Mouse (Mus musculus) embryonic facial prominence, embryonic 14.5 days (tissue): Measurements from ENCODE around the gene Tff2. TPM values are rescaled to one million over a fixed set of nuclear protein-coding genes. Genes with fewer than 3 reads are reported as not detected.

ENCODE experiments used
- ATAC-seq: fragments of 200-750 bp; cut with Nextera tagmentation; 2 replicates; pipeline ENCODE4 v1.8.0; 2017; ENCODE audit warnings: low read depth, moderate number of reproducible peaks, moderate TSS enrichment
- DNase-seq: peaks from one replicate; pipeline ENCODE4 v3.0.0-alpha.2; 2015; ENCODE audit warnings: low spot score
- H3K27ac ChIP-seq: fragments of 300-500 bp; sonication (generic); replicated peaks from 2 replicates; pipeline ENCODE4 v1.5.1; 2014; ENCODE audit warnings: low read depth, mild to moderate bottlenecking, low read length, moderate library complexity
- H3K27me3 ChIP-seq: fragments of 300-500 bp; sonication (generic); replicated peaks from 2 replicates; pipeline ENCODE4 v1.6.1; 2014; ENCODE audit warnings: low read length; ENCODE audit not compliant: control insufficient read depth, insufficient read depth
- H3K36me3 ChIP-seq: fragments of 300-500 bp; sonication (generic); 2 replicates; pipeline ENCODE4 v1.6.1; 2014; ENCODE audit warnings: low read length, mixed read lengths; ENCODE audit not compliant: control insufficient read depth, insufficient read depth
- H3K4me1 ChIP-seq: fragments of 300-500 bp; sonication (generic); 2 replicates; pipeline ENCODE4 v1.6.1; 2014; ENCODE audit warnings: antibody characterized with exemption, low read length; ENCODE audit not compliant: control insufficient read depth, insufficient read depth
- H3K4me2 ChIP-seq: fragments of 300-500 bp; sonication (generic); 2 replicates; pipeline ENCODE4 v1.6.1; 2014; ENCODE audit warnings: low read depth, mild to moderate bottlenecking, low read length, moderate library complexity, mixed read lengths
- H3K4me3 ChIP-seq: fragments of 300-500 bp; sonication (generic); 2 replicates; pipeline ENCODE4 v1.5.1; 2014; ENCODE audit warnings: low read depth, mild to moderate bottlenecking, low read length
- H3K9ac ChIP-seq: fragments of 300-500 bp; sonication (generic); 2 replicates; pipeline ENCODE4 v1.6.1; 2014; ENCODE audit warnings: low read depth, mild to moderate bottlenecking, low read length, moderate library complexity, mixed read lengths
- H3K9me3 ChIP-seq: fragments of 300-500 bp; sonication (generic); 2 replicates; pipeline ENCODE4 v1.6.1; 2016; ENCODE audit warnings: low read length; ENCODE audit not compliant: control insufficient read depth
- WGBS: fragments of 180-500 bp; shearing (Covaris S2); extraction: QIAGEN DNeasy Blood & Tissue Kit; methylation state at CpG from one replicate; pipeline ENCODE4 v1.1.7; 2014; 5-methylcytosine and 5-hydroxymethylcytosine counted together
- polyA plus RNA-seq: library from polyadenylated mRNA; unstranded; fragments of >200 nt; fragmentation: Nextera tagmentation; extraction: Ambion mirVana; gene quantifications from 2 replicates; pipeline ENCODE4 v1.2.1, GENCODE M21; 2014

Tff2 gene
- polyA plus RNA-seq, 1 experiment from 2014 or later, result not detected

DNA sequence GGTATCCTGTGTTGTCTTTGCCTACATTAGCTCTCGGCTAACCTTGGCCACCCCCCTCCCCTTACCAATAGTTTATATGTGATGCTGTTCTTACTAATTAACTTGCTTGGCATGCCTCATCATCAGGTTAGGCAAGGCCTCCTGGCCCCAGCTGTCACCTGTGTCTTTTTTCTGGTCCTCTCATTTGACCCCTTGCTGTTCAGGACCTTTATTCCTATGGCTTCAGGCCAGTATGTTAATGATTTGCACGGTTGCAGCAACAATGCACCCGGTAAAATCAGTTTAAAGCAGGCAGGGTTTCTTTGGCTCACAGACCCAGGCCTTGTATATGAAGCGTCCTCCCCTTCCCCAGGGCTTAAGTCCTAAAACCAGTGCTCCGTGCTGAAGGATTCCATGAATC is 8.4 kb upstream of the Tff2 start:
- Histone ChIP-seq H3K27me3 (no peaks in the 10 kb centered on the region), H3K27ac (no peak overlapping the region), H3K4me2 (no peak overlapping the region), H3K9ac (no peak overlapping the region), H3K4me1 (no peaks in the 10 kb centered on the region), H3K4me3 (no peak overlapping the region), H3K9me3 (peaks cover 8% of the 10 kb centered on the region; the same call in 1 of the 2 replicates), H3K36me3 (no peaks in the 10 kb centered on the region)
- WGBS, result 46% methylated on average over 5 of the region's 5 CpGs
- ATAC-seq, result no peak
- DNase-seq, result no peak

DNA sequence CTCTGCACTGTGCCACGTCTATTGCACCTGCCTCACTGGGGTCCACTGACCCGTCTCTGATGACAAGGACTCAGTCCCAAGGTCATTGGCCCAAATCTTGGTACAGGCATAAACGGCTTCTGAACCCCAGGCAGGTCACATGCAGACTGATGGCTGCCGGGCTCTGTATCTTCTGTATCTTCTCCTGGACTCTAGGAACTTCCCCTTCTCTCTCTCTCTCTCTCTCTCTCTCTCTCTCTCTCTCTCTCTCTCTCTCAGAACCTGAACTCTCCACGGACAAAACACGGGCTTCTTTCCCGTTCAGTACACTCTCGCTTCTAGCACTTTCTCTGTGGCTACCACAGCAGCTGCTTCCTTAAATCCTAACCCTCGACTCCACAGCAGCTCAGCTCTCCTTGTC is 1.9 kb upstream of the Tff2 start:
- H3K27me3 ChIP-seq, result no peaks in the 10 kb centered on the region
- no peak overlapping the region for H3K27ac ChIP-seq
- H3K9me3 ChIP-seq, result peaks cover 8% of the 10 kb centered on the region; the same call in 1 of the 2 replicates
- no peaks in the 10 kb centered on the region for H3K4me1 ChIP-seq
- WGBS, result 78% methylated on average over 9 of the region's 9 CpGs
- DNase-seq (no peak), ATAC-seq (no peak)
- no peak overlapping the region for H3K9ac ChIP-seq
- no peak overlapping the region for H3K4me2 ChIP-seq
- no peak overlapping the region for H3K4me3 ChIP-seq
- H3K36me3 ChIP-seq, result no peaks in the 10 kb centered on the region

DNA sequence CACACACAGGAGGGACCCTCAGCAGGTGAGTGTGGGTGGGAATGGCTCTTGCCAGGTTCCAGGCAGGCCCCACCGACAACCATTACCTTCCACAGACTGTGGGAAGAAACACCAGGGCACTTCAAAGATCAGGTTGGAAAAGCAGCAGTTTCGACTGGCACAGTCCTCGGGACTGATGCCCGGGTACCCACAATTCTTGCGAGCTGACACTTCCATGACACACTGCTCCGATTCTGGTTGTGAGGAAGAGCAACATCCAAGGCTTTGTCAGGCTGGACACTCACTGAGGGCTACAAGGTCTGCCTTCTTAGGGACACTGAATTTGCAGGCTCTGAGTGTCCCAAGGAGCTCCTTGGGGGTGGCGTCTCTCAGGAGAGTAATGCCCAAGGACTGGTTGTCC is 2.0 kb downstream of the Tff2 start:
- WGBS, result 90% methylated on average over 7 of the region's 7 CpGs
- no peak for ATAC-seq
- H3K27ac ChIP-seq, result no peak overlapping the region
- no peak overlapping the region for H3K4me3 ChIP-seq
- no peaks in the 10 kb centered on the region for H3K36me3 ChIP-seq
- H3K9ac ChIP-seq, result no peak overlapping the region
- H3K4me2 ChIP-seq, result no peak overlapping the region
- no peaks in the 10 kb centered on the region for H3K4me1 ChIP-seq
- H3K27me3 ChIP-seq, result no peaks in the 10 kb centered on the region
- no peak for DNase-seq
- no peaks in the 10 kb centered on the region for H3K9me3 ChIP-seq

DNA sequence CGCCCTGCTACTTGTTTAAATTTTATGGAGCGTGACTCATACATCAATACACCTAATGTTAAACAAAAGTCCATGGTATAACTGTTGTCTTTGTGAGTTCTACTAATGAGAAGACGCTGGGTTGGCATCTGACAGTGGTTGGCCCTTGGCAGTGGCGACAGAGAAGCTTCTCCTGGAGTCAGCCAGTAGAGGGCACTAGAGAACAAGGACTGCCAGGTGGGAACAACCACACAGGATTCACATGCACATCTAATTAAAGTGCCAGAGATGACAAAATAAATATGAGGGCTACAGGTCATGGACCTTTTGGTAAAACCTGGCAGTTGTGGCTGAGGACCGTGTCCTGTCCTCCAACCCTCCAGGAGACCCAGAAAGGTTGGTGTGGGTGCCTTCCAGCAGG is 5.7 kb downstream of the Tff2 start:
- 20% methylated on average over 5 of the region's 5 CpGs for WGBS
- ATAC-seq, result no peak
- no peak overlapping the region for H3K27ac ChIP-seq

DNA sequence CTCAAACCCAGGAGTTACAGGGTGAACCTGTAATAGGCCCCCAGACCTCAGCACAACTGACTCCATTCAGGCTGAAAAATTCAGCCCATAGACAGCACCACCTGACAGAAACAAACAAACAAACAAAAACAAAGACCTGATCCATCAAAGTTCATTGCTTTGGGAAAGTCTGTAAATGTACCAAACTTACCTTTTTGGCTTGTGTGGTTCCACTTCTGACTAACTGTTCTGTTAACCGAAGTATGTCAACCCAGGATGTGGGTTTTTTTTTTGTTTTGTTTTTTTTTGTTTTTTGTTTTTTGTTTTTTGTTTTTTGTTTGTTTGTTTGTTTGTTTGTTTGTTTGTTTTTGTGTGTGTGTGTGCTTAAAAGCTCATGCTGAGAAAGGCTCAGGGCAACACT is 7.3 kb downstream of the Tff2 start:
- H3K4me3 ChIP-seq, result no peak overlapping the region
- no peaks in the 10 kb centered on the region for H3K27me3 ChIP-seq
- H3K4me1 ChIP-seq, result no peaks in the 10 kb centered on the region
- no peak overlapping the region for H3K9ac ChIP-seq
- DNase-seq, result no peak
- H3K9me3 ChIP-seq, result no peaks in the 10 kb centered on the region
- WGBS, result 90% methylated on average over 1 of the region's 1 CpGs
- no peaks in the 10 kb centered on the region for H3K36me3 ChIP-seq
- no peak for ATAC-seq
- no peak overlapping the region for H3K27ac ChIP-seq
- no peak overlapping the region for H3K4me2 ChIP-seq

More for the DNA sequence above, 5.7 kb downstream of the Tff2 start:
- Histone ChIP-seq H3K4me2 (no peak overlapping the region), H3K4me1 (no peaks in the 10 kb centered on the region), H3K27me3 (no peaks in the 10 kb centered on the region), H3K36me3 (no peaks in the 10 kb centered on the region), H3K9me3 (no peaks in the 10 kb centered on the region), H3K4me3 (no peak overlapping the region), H3K9ac (no peak overlapping the region)
- DNase-seq, result peak; percentile 66

DNA sequence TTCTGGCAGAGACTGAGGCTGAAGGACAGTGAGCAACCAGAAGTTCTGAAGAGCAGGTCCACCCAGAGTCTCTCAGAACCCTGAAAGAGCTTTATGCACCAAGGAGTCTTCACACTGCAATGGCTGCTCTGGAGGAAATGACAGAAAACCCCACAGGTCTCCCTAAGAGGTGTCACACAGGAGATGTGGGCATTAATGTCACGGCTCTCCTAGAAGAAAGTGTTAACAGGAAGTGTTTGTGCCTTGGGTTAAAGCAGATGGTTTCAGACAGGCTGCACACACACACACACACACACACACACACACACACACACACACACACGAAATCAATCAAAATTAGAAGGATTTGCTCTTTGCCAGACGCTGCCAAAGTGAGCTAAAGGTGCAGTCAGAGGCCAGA is 7.8 kb downstream of the Tff2 start:
- no peak overlapping the region for H3K9ac ChIP-seq
- H3K27me3 ChIP-seq, result no peaks in the 10 kb centered on the region
- no peak overlapping the region for H3K4me2 ChIP-seq
- WGBS, result 51% methylated on average over 3 of the region's 3 CpGs
- no peak overlapping the region for H3K27ac ChIP-seq
- no peak for ATAC-seq
- H3K4me1 ChIP-seq, result no peaks in the 10 kb centered on the region
- DNase-seq, result no peak
- H3K4me3 ChIP-seq, result no peak overlapping the region
- H3K36me3 ChIP-seq, result no peaks in the 10 kb centered on the region
- no peaks in the 10 kb centered on the region for H3K9me3 ChIP-seq

DNA sequence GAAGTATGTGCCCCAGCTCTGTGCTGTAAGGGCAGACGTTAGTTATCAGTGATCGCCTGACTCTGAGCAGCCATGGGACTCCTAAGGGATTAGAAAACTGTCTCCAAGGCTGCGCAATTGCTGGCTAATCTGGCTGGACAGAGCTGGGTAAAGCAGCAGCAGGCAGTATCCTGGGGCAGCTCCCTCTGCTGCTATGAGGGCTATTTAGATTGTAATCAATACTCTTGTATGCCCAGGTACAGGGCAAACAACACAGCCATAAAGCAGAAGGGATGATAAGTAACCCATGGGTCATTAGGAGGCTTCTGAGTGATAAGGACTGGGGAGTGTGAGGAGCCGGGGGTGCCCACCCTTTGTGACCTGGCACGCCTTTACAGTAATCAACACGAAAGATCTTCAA is 9.2 kb downstream of the Tff2 start:
- H3K36me3 ChIP-seq, result no peaks in the 10 kb centered on the region
- no peak overlapping the region for H3K4me2 ChIP-seq
- no peaks in the 10 kb centered on the region for H3K27me3 ChIP-seq
- H3K27ac ChIP-seq, result no peak overlapping the region
- no peak overlapping the region for H3K4me3 ChIP-seq
- no peaks in the 10 kb centered on the region for H3K9me3 ChIP-seq
- no peak overlapping the region for H3K9ac ChIP-seq
- no peaks in the 10 kb centered on the region for H3K4me1 ChIP-seq
- DNase-seq, result no peak
- whole genome bisulfite sequencing, result 75% methylated on average over 6 of the region's 6 CpGs
- no peak for ATAC-seq

DNA sequence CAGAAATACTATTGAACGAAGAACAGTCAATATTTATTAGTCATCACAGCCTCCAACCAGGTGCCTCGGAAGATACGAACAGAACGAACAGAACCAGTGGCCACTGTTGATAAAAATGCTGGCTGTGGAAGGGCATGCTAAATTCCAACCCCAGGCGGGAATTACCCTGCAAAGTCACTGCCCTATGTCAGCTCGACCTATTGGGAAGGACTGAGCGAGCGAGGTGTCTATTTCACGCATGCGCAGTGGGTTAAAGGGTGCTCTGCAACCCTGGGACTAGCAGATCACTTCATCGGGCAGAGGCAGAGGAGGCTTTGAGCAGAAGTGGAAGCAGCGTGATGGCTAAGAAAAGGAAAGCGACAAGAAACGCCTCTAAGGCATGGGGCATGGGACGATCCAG is 10.3 kb downstream of the Tff2 start:
- Histone ChIP-seq H3K9me3 (no peaks in the 10 kb centered on the region), H3K9ac (no peak overlapping the region), H3K4me3 (no peak overlapping the region), H3K4me1 (no peaks in the 10 kb centered on the region), H3K36me3 (no peaks in the 10 kb centered on the region), H3K4me2 (no peak overlapping the region), H3K27me3 (no peaks in the 10 kb centered on the region), H3K27ac (no peak overlapping the region)
- DNase-seq (no peak), ATAC-seq (no peak)
- 76% methylated on average over 15 of the region's 15 CpGs for WGBS

DNA sequence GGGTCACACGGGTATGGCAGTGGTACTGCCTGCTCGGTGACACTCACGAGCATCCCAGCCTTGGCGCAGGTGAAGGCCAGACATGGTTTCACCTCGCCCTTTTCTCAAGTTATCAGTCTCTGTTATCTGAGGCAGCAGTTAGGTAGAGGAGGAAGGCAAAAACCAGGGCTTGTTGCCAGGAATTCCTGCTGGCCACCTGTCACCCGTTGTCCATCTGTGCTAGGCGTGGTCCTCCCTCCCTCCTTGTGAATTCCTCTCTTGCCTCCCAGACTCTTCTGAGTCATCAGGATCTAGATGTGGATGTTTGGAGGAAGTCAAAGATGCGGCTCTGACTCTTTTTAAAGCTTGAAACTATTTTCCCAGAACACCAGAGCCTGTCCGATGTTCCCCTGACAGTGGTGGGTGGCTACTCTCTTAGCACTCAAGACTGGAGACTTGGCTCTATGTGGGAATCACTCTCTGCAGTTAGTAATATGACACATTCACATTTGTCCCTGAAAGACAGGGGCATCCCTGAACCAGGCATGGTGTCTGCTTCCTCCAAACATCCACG is 12.7 kb downstream of the Tff2 start:
- no peaks in the 10 kb centered on the region for H3K27me3 ChIP-seq
- no peak overlapping the region for H3K4me2 ChIP-seq
- H3K4me3 ChIP-seq, result no peak overlapping the region
- no peaks in the 10 kb centered on the region for H3K4me1 ChIP-seq
- H3K36me3 ChIP-seq, result no peaks in the 10 kb centered on the region
- no peak overlapping the region for H3K27ac ChIP-seq
- ATAC-seq (no peak), DNase-seq (no peak)
- H3K9me3 ChIP-seq, result no peaks in the 10 kb centered on the region
- no peak overlapping the region for H3K9ac ChIP-seq
- 80% methylated on average over 10 of the region's 10 CpGs for WGBS
